ENCODE assay signal across 17 mouse cellular contexts in the genomic region with DNA sequence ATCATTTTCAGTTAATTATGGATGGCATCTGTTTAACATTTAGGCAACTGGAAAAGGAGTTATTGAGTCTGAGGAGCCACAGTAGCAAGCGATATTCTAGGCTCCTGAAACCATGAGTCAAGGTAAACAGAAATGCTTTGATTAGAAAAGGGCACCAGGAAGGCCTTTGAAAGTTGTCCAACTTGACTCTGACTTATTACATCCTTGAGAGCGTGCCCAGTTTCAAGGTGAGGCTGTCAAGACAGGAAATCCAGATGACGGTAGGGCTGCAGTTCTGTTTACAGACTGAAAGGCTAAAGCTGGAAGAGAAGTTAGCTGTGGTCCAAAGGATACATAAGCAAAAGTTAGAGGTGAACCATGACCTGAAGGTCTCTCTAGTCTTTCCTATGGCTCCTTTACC.
DNase-seq lines count a peak whose midpoint lies in the region; ATAC-seq and TF ChIP-seq lines count a peak whose summit lies in the region.
"Had no signal": no experiment of that assay in that cellular context is flagged by ENCODE, and none has a peak within 500 bp of the region (broad histone marks: within the 10 kb centered on the region; RNA-seq: fewer than 3 reads in every experiment).

No protein-coding gene starts in this region.

- no peaks in the 10 kb centered on the region for H3K27me3 ChIP-seq in kidney, embryonic 16.5 days (ENCODE audit: insufficient read depth, low read length)
- no peaks in the 10 kb centered on the region for H3K27me3 ChIP-seq in lung, embryonic 16.5 days (ENCODE audit: control insufficient read depth, insufficient read depth, low read depth, low read length)
- no peaks in the 10 kb centered on the region for H3K27me3 ChIP-seq in intestine, embryonic 16.5 days (replicated peaks; ENCODE audit: control insufficient read depth, insufficient read depth, low read length)
- no peaks in the 10 kb centered on the region for H3K27me3 ChIP-seq in stomach, postnatal 0 days (ENCODE audit: control insufficient read depth, insufficient read depth, low read length)
- H3K27me3 ChIP-seq: embryonic facial prominence, embryonic 13.5 days; hindbrain, embryonic 12.5 days; liver, embryonic 13.5 days had no signal

- no peak for TF ChIP-seq CTCF in stomach, postnatal 0 days (IDR thresholded peaks at IDR 0.05; ENCODE audit: low read depth)

- no peaks in the 10 kb centered on the region for H3K36me3 ChIP-seq in kidney, embryonic 16.5 days (ENCODE audit: insufficient read depth, low read length)
- H3K36me3 ChIP-seq in lung, embryonic 16.5 days (ENCODE audit: control insufficient read depth, insufficient read depth, low read length): no peaks in the 10 kb centered on the region
- H3K36me3 ChIP-seq in intestine, embryonic 16.5 days (ENCODE audit: control insufficient read depth, insufficient read depth, low read length): no peaks in the 10 kb centered on the region
- H3K36me3 ChIP-seq in stomach, postnatal 0 days (ENCODE audit: control insufficient read depth, insufficient read depth, low read length): no peaks in the 10 kb centered on the region
- H3K36me3 ChIP-seq: embryonic facial prominence, embryonic 13.5 days; hindbrain, embryonic 12.5 days; liver, embryonic 13.5 days had no signal

- peak; percentile 19 for DNase-seq in kidney, adult 11 months
- DNase-seq in lung, postnatal 14 days: no peak
- peak; percentile 65 for DNase-seq in stomach, postnatal 0 days (ENCODE audit: low spot score)
- DNase-seq in B cell, adult 2 months: no peak
- DNase-seq: cerebellum, adult 2 months; gastrocnemius, postnatal 14 days; liver, embryonic 13.5 days; retina, postnatal 1 day; right cerebral cortex, postnatal 4 days; thymus, adult 18-20 months had no signal

- H3K4me1 ChIP-seq in kidney, embryonic 16.5 days (ENCODE audit: insufficient read depth, low read length): peaks cover 12% of the 10 kb centered on the region
- H3K4me1 ChIP-seq in lung, embryonic 16.5 days (replicated peaks; ENCODE audit: control insufficient read depth, insufficient read depth, low read length): peaks cover 17% of the 10 kb centered on the region; the same call in 1 of the 2 replicates
- no peaks in the 10 kb centered on the region for H3K4me1 ChIP-seq in intestine, embryonic 16.5 days (ENCODE audit: control insufficient read depth, insufficient read depth, low read length)
- no peaks in the 10 kb centered on the region for H3K4me1 ChIP-seq in stomach, postnatal 0 days (replicated peaks; ENCODE audit: control insufficient read depth, insufficient read depth)
- H3K4me1 ChIP-seq: liver, embryonic 13.5 days had no signal

- ATAC-seq in kidney, embryonic 16.5 days (ENCODE audit: low FRiP score, low TSS enrichment): no peak
- no peak for ATAC-seq in lung, embryonic 16.5 days (ENCODE audit: low read depth)
- ATAC-seq in intestine, embryonic 16.5 days: 0 out of 2 replicates have a peak, but pooled peaks have one; percentile 21
- peak; percentile 93 for ATAC-seq in stomach, postnatal 0 days (ENCODE audit: low FRiP score, low TSS enrichment)
- ATAC-seq: inflammation-experienced regulatory T-cells, adult 6 months; midbrain, embryonic 16.5 days had no signal

- TF ChIP-seq EP300 in stomach, postnatal 0 days (optimal IDR thresholded peaks at IDR 0.05): no peak

- no peak overlapping the region for H3K9ac ChIP-seq in kidney, embryonic 16.5 days (replicated peaks; ENCODE audit: low read length)
- H3K9ac ChIP-seq in lung, embryonic 16.5 days (ENCODE audit: low read length): no peak overlapping the region
- no peak overlapping the region for H3K9ac ChIP-seq in intestine, embryonic 16.5 days (ENCODE audit: low read depth, low read length)
- H3K9ac ChIP-seq in stomach, postnatal 0 days (ENCODE audit: low read length): no peak overlapping the region
- H3K9ac ChIP-seq: embryonic facial prominence, embryonic 13.5 days; hindbrain, embryonic 12.5 days; liver, embryonic 13.5 days had no signal

- no peaks in the 10 kb centered on the region for H3K9me3 ChIP-seq in kidney, embryonic 16.5 days (ENCODE audit: low read length)
- H3K9me3 ChIP-seq in lung, embryonic 16.5 days (ENCODE audit: control insufficient read depth, low read length): no peaks in the 10 kb centered on the region
- H3K9me3 ChIP-seq in intestine, embryonic 16.5 days (ENCODE audit: control insufficient read depth, low read length): no peaks in the 10 kb centered on the region
- no peaks in the 10 kb centered on the region for H3K9me3 ChIP-seq in stomach, postnatal 0 days (ENCODE audit: control insufficient read depth, low read length)
- H3K9me3 ChIP-seq: embryonic facial prominence, embryonic 13.5 days; hindbrain, embryonic 12.5 days; liver, embryonic 13.5 days had no signal

- H3K4me3 ChIP-seq in kidney, embryonic 16.5 days (ENCODE audit: low read length): no peak overlapping the region
- H3K4me3 ChIP-seq in lung, embryonic 16.5 days (ENCODE audit: low read length): no peak overlapping the region
- no peak overlapping the region for H3K4me3 ChIP-seq in intestine, embryonic 16.5 days (ENCODE audit: low read length)
- H3K4me3 ChIP-seq in stomach, postnatal 0 days (ENCODE audit: low read depth, low read length): no peak overlapping the region
- H3K4me3 ChIP-seq: embryonic facial prominence, embryonic 13.5 days; hindbrain, embryonic 12.5 days; liver, embryonic 13.5 days had no signal

- no peak overlapping the region for H3K4me2 ChIP-seq in kidney, embryonic 16.5 days (replicated peaks; ENCODE audit: low read depth, low read length)
- H3K4me2 ChIP-seq in lung, embryonic 16.5 days (ENCODE audit: low read depth, low read length): no peak overlapping the region
- no peak overlapping the region for H3K4me2 ChIP-seq in intestine, embryonic 16.5 days (ENCODE audit: low read depth, low read length)
- no peak overlapping the region for H3K4me2 ChIP-seq in stomach, postnatal 0 days (replicated peaks; ENCODE audit: low read depth)
- H3K4me2 ChIP-seq: embryonic facial prominence, embryonic 13.5 days; hindbrain, embryonic 12.5 days; liver, embryonic 13.5 days had no signal

- H3K27ac ChIP-seq in kidney, embryonic 16.5 days (ENCODE audit: low read length): no peak overlapping the region
- H3K27ac ChIP-seq in lung, embryonic 16.5 days (ENCODE audit: low read length): peak overlapping the region; percentile 66
- no peak overlapping the region for H3K27ac ChIP-seq in intestine, embryonic 16.5 days (ENCODE audit: low read length)
- no peak overlapping the region for H3K27ac ChIP-seq in stomach, postnatal 0 days (replicated peaks)
- H3K27ac ChIP-seq: embryonic facial prominence, embryonic 13.5 days; hindbrain, embryonic 12.5 days; liver, embryonic 13.5 days had no signal

- 46% methylated on average over 3 of the region's 3 CpGs for WGBS in kidney, embryonic 16.5 days
- 12% methylated on average over 3 of the region's 3 CpGs for WGBS in lung, embryonic 16.5 days
- WGBS in intestine, embryonic 16.5 days: 40% methylated on average over 3 of the region's 3 CpGs
- whole genome bisulfite sequencing in stomach, postnatal 0 days: 31% methylated on average over 3 of the region's 3 CpGs

Comparison
In these comparisons a context has a peak if more than half of its experiments do, and no peak if none do; other contexts are left out.
1. DNase-seq: peak in kidney, adult 11 months (single experiment) and stomach, postnatal 0 days (single experiment); none in lung, postnatal 14 days (single experiment) and B cell, adult 2 months (0 of 2).
2. ATAC-seq: peak in intestine, embryonic 16.5 days (single experiment) and stomach, postnatal 0 days (single experiment); none in kidney, embryonic 16.5 days (single experiment) and lung, embryonic 16.5 days (single experiment).